Mouse (Mus musculus) left cerebral cortex, adult 2 months (tissue): ENCODE data around the gene C130032M10Rik. TPM values are rescaled to one million over a fixed set of nuclear protein-coding genes. Genes with fewer than 3 reads are reported as not detected.

Source experiments
- DNase-seq, 2 experiments: peaks; one replicate each; pipeline ENCODE4 v3.0.0; 2021 to 2022; ENCODE audit warnings: low spot score in 2 of 2, mixed read lengths in 1 of 2; ENCODE audit errors: extremely low spot score in 1 of 2
- H3K27ac ChIP-seq: fragments of 200-600 bp; 2 replicates; pipeline ENCODE4 v1.8.1; 2022
- H3K4me3 ChIP-seq: fragments of 200-600 bp; 2 replicates; pipeline ENCODE4 v1.8.1; 2022
- CTCF ChIP-seq: fragments of 200-600 bp; IDR thresholded peaks from 2 replicates; pipeline ENCODE4 v1.8.1; 2022; ENCODE audit warnings: antibody characterized with exemption, mild to moderate bottlenecking, moderate library complexity
- intact Hi-C: fragments of 180-260 bp; cut with DNase I; formaldehyde crosslinking; loops from one replicate; pipeline ENCODE4 v1.15.1; 2025
- total RNA-seq, 2 experiments: library from RNA; stranded (reverse); gene quantifications; 2 replicates each; pipeline ENCODE4 v1.2.3; 2021

Gene C130032M10Rik
- total RNA-seq, 2 experiments from 2014 or later, result not detected

- no peak for TF ChIP-seq CTCF
- intact Hi-C loops, result no loop called here
- H3K27ac ChIP-seq, result no peak overlapping the region
- H3K4me3 ChIP-seq, result no peak overlapping the region
- DNase-seq, result no peak
Observed at GRCm38 (mm10) chr9:114522041-114522440, 6.5 kb downstream of the C130032M10Rik start.

GRCm38 (mm10) chr9:114522501-114522900 lies 7.0 kb downstream of the C130032M10Rik start:
- no peak overlapping the region for H3K4me3 ChIP-seq
- no peak overlapping the region for H3K27ac ChIP-seq
- intact Hi-C loops, result no loop called here
- no peak for DNase-seq
- no peak for TF ChIP-seq CTCF

GRCm38 (mm10) chr9:114525073-114525633 lies 9.7 kb downstream of the C130032M10Rik start:
- no peak for TF ChIP-seq CTCF
- intact Hi-C loops, result no loop called here
- H3K27ac ChIP-seq, result no peak overlapping the region
- DNase-seq, result no peak
- no peak overlapping the region for H3K4me3 ChIP-seq

GRCm38 (mm10) chr9:114525891-114526290 lies 10.4 kb downstream of the C130032M10Rik start:
- DNase-seq, result no peak
- intact Hi-C loops, result no loop called here
- no peak overlapping the region for H3K27ac ChIP-seq
- no peak overlapping the region for H3K4me3 ChIP-seq
- no peak for TF ChIP-seq CTCF

- intact Hi-C loops, result no loop called here
- no peak for DNase-seq
- no peak for TF ChIP-seq CTCF
Observed at GRCm38 (mm10) chr9:114526581-114526980, 11.1 kb downstream of the C130032M10Rik start.

GRCm38 (mm10) chr9:114527085-114527484 lies 11.6 kb downstream of the C130032M10Rik start:
- TF ChIP-seq CTCF, result no peak; the same call in 1 of the 2 replicates
- Histone ChIP-seq H3K27ac (no peak overlapping the region), H3K4me3 (no peak overlapping the region)
- no peak for DNase-seq
- intact Hi-C loops, result no loop called here

More at GRCm38 (mm10) chr9:114526581-114526980, 11.1 kb downstream of the C130032M10Rik start:
- no peak overlapping the region for H3K27ac ChIP-seq
- H3K4me3 ChIP-seq, result no peak overlapping the region

- intact Hi-C loops, result no loop called here
- no peak for DNase-seq
- TF ChIP-seq CTCF, result no peak
- Histone ChIP-seq H3K27ac (no peak overlapping the region), H3K4me3 (no peak overlapping the region)
Observed at GRCm38 (mm10) chr9:114527992-114528679, 12.6 kb downstream of the C130032M10Rik start.

- intact Hi-C loops, result no loop called here
- TF ChIP-seq CTCF, result no peak; the same call in 1 of the 2 replicates
- H3K27ac ChIP-seq, result no peak overlapping the region
- H3K4me3 ChIP-seq, result no peak overlapping the region
- no peak for DNase-seq
Observed at GRCm38 (mm10) chr9:114528680-114529048, 13.2 kb downstream of the C130032M10Rik start.

GRCm38 (mm10) chr9:114531276-114531675 lies 15.8 kb downstream of the C130032M10Rik start:
- intact Hi-C loops, result no loop called here
- TF ChIP-seq CTCF, result no peak
- DNase-seq, result no peak
- H3K27ac ChIP-seq, result no peak overlapping the region
- H3K4me3 ChIP-seq, result no peak overlapping the region

- intact Hi-C loops, result no loop called here
- Histone ChIP-seq H3K27ac (no peak overlapping the region), H3K4me3 (no peak overlapping the region)
- DNase-seq, result no peak
- no peak for TF ChIP-seq CTCF
Observed at GRCm38 (mm10) chr9:114533848-114534247, 18.4 kb downstream of the C130032M10Rik start.

GRCm38 (mm10) chr9:114534747-114535517 lies 19.4 kb downstream of the C130032M10Rik start:
- TF ChIP-seq CTCF, result no peak; the same call in 1 of the 2 replicates

GRCm38 (mm10) chr9:114536628-114537027 lies 21.1 kb downstream of the C130032M10Rik start:
- Histone ChIP-seq H3K27ac (no peak overlapping the region), H3K4me3 (no peak overlapping the region)
- no peak for TF ChIP-seq CTCF
- intact Hi-C loops, result no loop called here
- no peak for DNase-seq

More at GRCm38 (mm10) chr9:114534747-114535517, 19.4 kb downstream of the C130032M10Rik start:
- intact Hi-C loops, result no loop called here
- no peak for DNase-seq
- H3K27ac ChIP-seq, result no peak overlapping the region
- H3K4me3 ChIP-seq, result no peak overlapping the region
